Mouse (Mus musculus): Measurements from ENCODE around the gene Gadd45g. TPM values are rescaled to one million over a fixed set of nuclear protein-coding genes. Genes with fewer than 3 reads are reported as not detected.

Gene Gadd45g
- polyA plus RNA-seq, 1 experiment from 2014 or later, result 60.1 TPM

DNA sequence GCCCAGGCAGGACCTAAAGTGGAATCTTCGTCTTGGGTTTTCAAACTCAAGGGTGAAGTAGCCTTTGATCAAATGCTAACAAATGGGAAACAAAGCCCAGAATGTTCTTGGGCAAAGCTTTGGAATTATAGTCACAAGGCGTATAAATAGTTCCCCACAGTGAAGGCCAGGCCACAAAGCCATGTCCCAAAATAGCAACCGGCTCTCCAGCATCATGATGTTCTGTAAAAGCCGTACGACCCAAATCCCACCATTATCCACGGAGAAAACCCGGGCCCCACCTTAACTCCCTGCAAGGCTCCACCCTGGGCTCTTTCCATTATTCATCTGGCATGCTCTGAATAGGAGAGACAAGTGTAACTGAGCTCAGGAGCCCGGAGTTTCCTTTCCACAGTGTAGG is 32.3 kb downstream of the Gadd45g start:
- H3K4me1 ChIP-seq (replicated peaks; ENCODE audit: insufficient read depth, low read length), result peaks cover 7% of the 10 kb centered on the region
- ATAC-seq (replicated peaks; ENCODE audit: low FRiP score, low read depth) (no peak), DNase-seq (ENCODE audit: low spot score) (no peak)
- no peak for TF ChIP-seq CTCF (IDR thresholded peaks at IDR 0.05; ENCODE audit: low read depth)
- no peak overlapping the region for H3K4me3 ChIP-seq (replicated peaks; ENCODE audit: low read depth, low read length)
- no peaks in the 10 kb centered on the region for H3K36me3 ChIP-seq (ENCODE audit: insufficient read depth, low read length)
- 63% methylated on average over 8 of the region's 8 CpGs for WGBS
- no peaks in the 10 kb centered on the region for H3K27me3 ChIP-seq (ENCODE audit: insufficient read depth, low read length)
- H3K9ac ChIP-seq (ENCODE audit: low read depth, low read length), result no peak overlapping the region
- H3K4me2 ChIP-seq (ENCODE audit: low read length), result no peak overlapping the region
- no peak overlapping the region for H3K27ac ChIP-seq
- no peaks in the 10 kb centered on the region for H3K9me3 ChIP-seq (replicated peaks; ENCODE audit: low read length)

DNA sequence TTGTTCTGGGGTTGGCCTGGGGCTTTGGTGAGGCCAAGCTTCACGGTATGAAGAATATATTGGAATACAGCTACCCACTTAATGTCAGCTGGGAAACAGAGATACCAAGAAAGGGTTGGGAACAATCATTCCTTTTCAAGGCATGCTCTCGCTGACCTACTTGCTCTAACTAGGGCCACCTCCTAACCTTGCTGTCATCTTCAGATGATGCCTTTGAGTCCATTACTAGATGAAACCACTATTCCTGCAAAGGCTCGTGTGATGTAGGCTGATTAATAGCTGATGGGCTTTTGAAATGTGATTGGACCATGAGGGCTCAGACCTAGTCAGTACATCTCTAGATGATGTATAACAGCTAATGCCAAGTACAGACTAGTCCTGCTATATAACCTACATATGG is 33.1 kb downstream of the Gadd45g start:
- Histone ChIP-seq H3K4me2 (ENCODE audit: low read length) (no peak overlapping the region), H3K27me3 (ENCODE audit: insufficient read depth, low read length) (no peaks in the 10 kb centered on the region), H3K4me3 (replicated peaks; ENCODE audit: low read depth, low read length) (no peak overlapping the region), H3K36me3 (ENCODE audit: insufficient read depth, low read length) (no peaks in the 10 kb centered on the region), H3K4me1 (replicated peaks; ENCODE audit: insufficient read depth, low read length) (peaks cover 7% of the 10 kb centered on the region), H3K9me3 (replicated peaks; ENCODE audit: low read length) (no peaks in the 10 kb centered on the region), H3K27ac (no peak overlapping the region), H3K9ac (ENCODE audit: low read depth, low read length) (no peak overlapping the region)
- no peak for DNase-seq (ENCODE audit: low spot score)
- ATAC-seq (replicated peaks; ENCODE audit: low FRiP score, low read depth), result no peak
- TF ChIP-seq CTCF (IDR thresholded peaks at IDR 0.05; ENCODE audit: low read depth), result no peak
- WGBS, result 88% methylated on average over 3 of the region's 3 CpGs

DNA sequence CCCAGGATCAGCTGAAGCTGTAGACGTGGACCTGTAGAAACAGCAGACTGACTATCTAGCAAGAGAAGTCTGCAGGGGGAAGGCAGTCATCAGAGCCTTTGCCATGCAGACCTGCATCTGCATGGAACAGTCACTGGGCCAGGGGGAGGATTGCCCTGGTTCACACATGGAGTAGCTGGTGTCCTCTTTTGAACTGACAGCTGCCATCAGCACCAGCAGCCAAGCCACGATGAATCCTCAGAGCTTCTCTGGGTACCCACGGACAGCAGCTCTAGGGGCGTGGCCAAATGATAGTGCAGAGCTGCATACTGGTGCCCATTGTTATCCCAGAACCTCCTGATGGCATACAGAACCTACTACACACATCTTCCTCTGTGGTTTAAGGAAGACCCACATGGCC is 33.5 kb downstream of the Gadd45g start:
- Histone ChIP-seq H3K36me3 (ENCODE audit: insufficient read depth, low read length) (no peaks in the 10 kb centered on the region), H3K4me2 (ENCODE audit: low read length) (no peak overlapping the region), H3K9me3 (replicated peaks; ENCODE audit: low read length) (no peaks in the 10 kb centered on the region), H3K27me3 (ENCODE audit: insufficient read depth, low read length) (no peaks in the 10 kb centered on the region), H3K4me3 (replicated peaks; ENCODE audit: low read depth, low read length) (no peak overlapping the region), H3K4me1 (replicated peaks; ENCODE audit: insufficient read depth, low read length) (peaks cover 7% of the 10 kb centered on the region), H3K9ac (ENCODE audit: low read depth, low read length) (no peak overlapping the region), H3K27ac (no peak overlapping the region)
- ATAC-seq (replicated peaks; ENCODE audit: low FRiP score, low read depth), result no peak
- no peak for DNase-seq (ENCODE audit: low spot score)
- TF ChIP-seq CTCF (IDR thresholded peaks at IDR 0.05; ENCODE audit: low read depth), result no peak
- WGBS, result 86% methylated on average over 4 of the region's 4 CpGs

DNA sequence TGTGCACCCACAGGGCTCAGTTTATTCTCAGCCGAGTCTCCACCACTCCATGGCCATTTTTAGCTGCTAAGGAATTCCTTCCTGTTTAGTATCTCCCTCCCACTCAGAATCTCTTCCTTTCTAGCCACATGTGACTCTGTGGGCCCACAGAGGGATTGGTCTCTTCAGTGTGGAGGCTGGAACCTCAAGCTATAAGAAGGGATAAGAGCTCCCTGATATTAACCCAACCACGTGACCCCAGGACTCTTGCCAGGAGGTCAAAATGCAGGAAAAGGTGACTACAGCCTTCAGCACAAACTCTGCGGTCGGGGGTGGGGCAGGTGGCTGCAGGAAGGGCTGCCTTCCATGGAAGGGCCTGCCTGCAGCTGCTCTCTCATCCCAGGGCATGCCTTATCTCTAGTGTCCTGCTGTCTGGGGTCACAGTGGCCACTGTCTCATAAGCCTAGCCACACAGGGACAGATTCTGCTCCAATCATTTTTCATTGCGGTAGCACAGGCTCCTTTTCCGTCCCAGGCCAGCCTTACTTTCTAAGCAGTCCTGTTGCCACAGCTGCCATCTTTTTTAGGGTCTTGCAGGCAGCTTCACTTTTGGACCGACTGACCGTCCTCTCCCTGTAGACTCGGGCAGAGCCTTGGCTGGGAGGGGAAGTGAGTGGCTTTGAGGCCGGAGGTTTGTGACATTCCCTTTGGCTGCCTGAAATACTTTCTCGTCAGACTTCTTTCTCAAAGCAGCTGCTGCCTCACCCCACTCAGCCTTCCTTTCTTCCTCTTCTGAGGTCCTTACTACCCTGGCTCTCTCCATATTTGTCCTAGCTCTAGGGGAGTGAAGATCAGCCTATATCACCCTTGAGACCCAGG is 35.0 kb downstream of the Gadd45g start:
- ATAC-seq (replicated peaks; ENCODE audit: low FRiP score, low read depth) (no peak), DNase-seq (ENCODE audit: low spot score) (peak; percentile 27)
- Histone ChIP-seq H3K9ac (ENCODE audit: low read depth, low read length) (no peak overlapping the region), H3K36me3 (ENCODE audit: insufficient read depth, low read length) (no peaks in the 10 kb centered on the region), H3K27ac (no peak overlapping the region), H3K4me1 (replicated peaks; ENCODE audit: insufficient read depth, low read length) (peaks cover 7% of the 10 kb centered on the region), H3K27me3 (ENCODE audit: insufficient read depth, low read length) (no peaks in the 10 kb centered on the region), H3K9me3 (replicated peaks; ENCODE audit: low read length) (no peaks in the 10 kb centered on the region), H3K4me3 (replicated peaks; ENCODE audit: low read depth, low read length) (no peak overlapping the region), H3K4me2 (ENCODE audit: low read length) (no peak overlapping the region)
- TF ChIP-seq CTCF (IDR thresholded peaks at IDR 0.05; ENCODE audit: low read depth), result no peak
- 51% methylated on average over 11 of the region's 11 CpGs for WGBS

DNA sequence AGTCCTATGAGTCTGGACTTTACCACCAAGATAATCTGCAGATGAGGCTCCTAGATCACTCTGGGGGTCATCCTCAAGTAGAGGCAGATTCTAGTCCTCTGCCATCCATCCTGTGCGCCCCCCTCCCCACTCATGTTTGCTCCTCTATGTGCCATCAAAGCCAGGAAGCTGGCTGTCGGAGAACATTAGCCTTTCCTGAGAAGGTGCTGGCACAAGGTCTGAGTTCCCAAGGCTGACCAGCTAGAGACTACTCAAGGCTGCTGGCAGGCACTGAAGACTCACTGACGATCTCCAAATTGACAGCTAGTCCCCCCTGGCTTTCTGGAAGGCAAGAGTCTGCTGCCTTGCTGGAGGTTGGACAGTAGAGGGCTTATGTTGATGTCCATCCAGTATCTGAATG is 35.7 kb downstream of the Gadd45g start:
- DNase-seq (ENCODE audit: low spot score) (no peak), ATAC-seq (replicated peaks; ENCODE audit: low FRiP score, low read depth) (no peak)
- 78% methylated on average over 3 of the region's 3 CpGs for WGBS
- Histone ChIP-seq H3K36me3 (ENCODE audit: insufficient read depth, low read length) (no peaks in the 10 kb centered on the region), H3K9ac (ENCODE audit: low read depth, low read length) (no peak overlapping the region), H3K4me1 (replicated peaks; ENCODE audit: insufficient read depth, low read length) (peaks cover 12% of the 10 kb centered on the region), H3K9me3 (replicated peaks; ENCODE audit: low read length) (no peaks in the 10 kb centered on the region), H3K27ac (no peak overlapping the region), H3K27me3 (ENCODE audit: insufficient read depth, low read length) (no peaks in the 10 kb centered on the region), H3K4me3 (replicated peaks; ENCODE audit: low read depth, low read length) (no peak overlapping the region), H3K4me2 (ENCODE audit: low read length) (no peak overlapping the region)
- TF ChIP-seq CTCF (IDR thresholded peaks at IDR 0.05; ENCODE audit: low read depth), result no peak

DNA sequence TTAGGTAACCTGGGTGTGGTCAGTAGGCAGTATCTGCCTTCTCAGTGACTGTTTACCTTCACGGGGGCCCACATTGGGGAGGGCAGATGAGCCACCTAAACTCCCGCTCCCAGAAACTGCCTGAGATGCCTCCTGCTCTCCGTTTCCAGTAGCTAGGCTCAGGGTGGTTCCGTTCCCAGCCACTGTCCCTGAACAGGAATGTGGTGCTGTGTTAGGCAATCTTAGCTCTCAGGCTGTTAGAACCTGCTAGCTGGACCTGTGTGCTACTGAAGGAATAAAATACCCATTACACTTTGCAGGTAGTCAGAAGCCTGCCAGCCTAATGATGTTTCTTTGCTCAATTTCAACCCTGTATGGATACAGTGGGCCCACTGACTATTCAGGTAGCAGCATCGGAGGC is 37.8 kb downstream of the Gadd45g start:
- H3K27ac ChIP-seq, result no peak overlapping the region
- peaks cover 13% of the 10 kb centered on the region for H3K4me1 ChIP-seq (replicated peaks; ENCODE audit: insufficient read depth, low read length)
- no peak for TF ChIP-seq CTCF (IDR thresholded peaks at IDR 0.05; ENCODE audit: low read depth)
- H3K27me3 ChIP-seq (ENCODE audit: insufficient read depth, low read length), result no peaks in the 10 kb centered on the region
- H3K9ac ChIP-seq (ENCODE audit: low read depth, low read length), result no peak overlapping the region
- 54% methylated on average over 5 of the region's 5 CpGs for WGBS
- H3K36me3 ChIP-seq (ENCODE audit: insufficient read depth, low read length), result no peaks in the 10 kb centered on the region
- no peaks in the 10 kb centered on the region for H3K9me3 ChIP-seq (replicated peaks; ENCODE audit: low read length)
- no peak overlapping the region for H3K4me3 ChIP-seq (replicated peaks; ENCODE audit: low read depth, low read length)
- no peak overlapping the region for H3K4me2 ChIP-seq (ENCODE audit: low read length)
- no peak for ATAC-seq (replicated peaks; ENCODE audit: low FRiP score, low read depth)
- DNase-seq (ENCODE audit: low spot score), result no peak
